Mouse (Mus musculus): ENCODE data around the gene Bysl. TPM values are rescaled to one million over a fixed set of nuclear protein-coding genes. Genes with fewer than 3 reads are reported as not detected.

Bysl gene
- polyA plus RNA-seq (2015; fragmentation: Nextera tagmentation; extraction: Ambion mirVana): 7.3 and 8.6 TPM in 2 replicates

GRCm38 (mm10) chr17:47610849-47611660, at the start of gene Bysl, which contains the start of the genes Med20 and Gm20517:
Bysl (minus strand) TSS chr17:47611492.
Med20 (plus strand) TSS chr17:47611582.
Gm20517 (plus strand) TSS chr17:47611589.

GRCm38 (mm10) chr17:47630678-47631065, 19.4 kb upstream of the Bysl start, which contains the start of gene Usp49:
Usp49 (plus strand) TSS chr17:47630690.

Other genes with a start within 250 kb of the Bysl start
- 103 and 145 TPM in 2 replicates for gene Mrps10, start 242.6 kb downstream of the Bysl start, polyA plus RNA-seq (2015; fragmentation: Nextera tagmentation; extraction: Ambion mirVana)
- 2.4 and 5.6 TPM in 2 replicates for gene Guca1b, start 226.1 kb downstream of the Bysl start, polyA plus RNA-seq (2015; fragmentation: Nextera tagmentation; extraction: Ambion mirVana)
- gene Guca1a, start 210.9 kb downstream of the Bysl start, polyA plus RNA-seq (2015; fragmentation: Nextera tagmentation; extraction: Ambion mirVana): 11.8 and 15.1 TPM in 2 replicates
- 0.81 and 1.0 TPM in 2 replicates for gene AI661453, start 174.9 kb downstream of the Bysl start, polyA plus RNA-seq (2015; fragmentation: Nextera tagmentation; extraction: Ambion mirVana)
- gene 1700001C19Rik, start 174.1 kb downstream of the Bysl start, polyA plus RNA-seq (2015; fragmentation: Nextera tagmentation; extraction: Ambion mirVana): 0.55 and 0.80 TPM in 2 replicates
- gene Taf8, start 109.2 kb downstream of the Bysl start, polyA plus RNA-seq (2015; fragmentation: Nextera tagmentation; extraction: Ambion mirVana): 17.5 and 18.9 TPM in 2 replicates
- 253 and 255 TPM in 2 replicates for gene Ccnd3, start 106.4 kb downstream of the Bysl start, polyA plus RNA-seq (2015; fragmentation: Nextera tagmentation; extraction: Ambion mirVana)
- gene Med20, start 90 bp upstream of the Bysl start, polyA plus RNA-seq (2015; fragmentation: Nextera tagmentation; extraction: Ambion mirVana): 35.5 and 38.7 TPM in 2 replicates
- 2.7 and 4.8 TPM in 2 replicates for gene Gm20517, start 97 bp upstream of the Bysl start, polyA plus RNA-seq (2015; fragmentation: Nextera tagmentation; extraction: Ambion mirVana)
- gene Usp49, start 19.2 kb upstream of the Bysl start, polyA plus RNA-seq (2015; fragmentation: Nextera tagmentation; extraction: Ambion mirVana): 3.1 TPM in 2 replicates
- gene Tomm6, start 76.9 kb upstream of the Bysl start, polyA plus RNA-seq (2015; fragmentation: Nextera tagmentation; extraction: Ambion mirVana): 339 and 401 TPM in 2 replicates
- 4.7 and 6.4 TPM in 2 replicates for gene Frs3, start 77.5 kb upstream of the Bysl start, polyA plus RNA-seq (2015; fragmentation: Nextera tagmentation; extraction: Ambion mirVana)
- gene Gm21981, start 83.0 kb upstream of the Bysl start, polyA plus RNA-seq (2015; fragmentation: Nextera tagmentation; extraction: Ambion mirVana): 0.15 and 0.39 TPM in 2 replicates
- 0.80 and 1.2 TPM in 2 replicates for gene Prickle4, start 83.2 kb upstream of the Bysl start, polyA plus RNA-seq (2015; fragmentation: Nextera tagmentation; extraction: Ambion mirVana)
- gene Pgc, start 115.3 kb upstream of the Bysl start, polyA plus RNA-seq (2015; fragmentation: Nextera tagmentation; extraction: Ambion mirVana): 0.11 and 2.2 TPM in 2 replicates
- gene Tfeb, start 125.5 kb upstream of the Bysl start, polyA plus RNA-seq (2015; fragmentation: Nextera tagmentation; extraction: Ambion mirVana): 6.0 and 11.5 TPM in 2 replicates
- 5.5 and 5.7 TPM in 2 replicates for gene Mdfi, start 223.2 kb upstream of the Bysl start, polyA plus RNA-seq (2015; fragmentation: Nextera tagmentation; extraction: Ambion mirVana)

Measured in adrenal gland, postnatal 0 days (tissue).